Mouse (Mus musculus) hindbrain, postnatal 0 days (tissue): ENCODE data around the gene Lhx5. TPM values are rescaled to one million over a fixed set of nuclear protein-coding genes. Genes with fewer than 3 reads are reported as not detected.

Experiments
- ATAC-seq: fragments of 200-750 bp; cut with Nextera tagmentation; 2 replicates; pipeline ENCODE4 v1.8.0; 2017; ENCODE audit warnings: mild to moderate bottlenecking, moderate TSS enrichment, moderate library complexity
- DNase-seq: peaks from one replicate; pipeline ENCODE4 v3.0.0-alpha.2; 2015; ENCODE audit warnings: low spot score
- H3K27ac ChIP-seq: fragments of 300-500 bp; sonication (generic); 2 replicates; pipeline ENCODE4 v1.5.1; 2014; ENCODE audit warnings: mild to moderate bottlenecking
- H3K27me3 ChIP-seq: fragments of 300-500 bp; sonication (generic); 2 replicates; pipeline ENCODE4 v1.6.1; 2014; ENCODE audit warnings: low read length, mixed read lengths; ENCODE audit not compliant: insufficient read depth
- H3K36me3 ChIP-seq: fragments of 300-500 bp; sonication (generic); 2 replicates; pipeline ENCODE4 v1.6.1; 2014; ENCODE audit warnings: low read length, mixed read lengths; ENCODE audit not compliant: insufficient read depth
- H3K4me1 ChIP-seq: fragments of 300-500 bp; sonication (generic); 2 replicates; pipeline ENCODE4 v1.6.1; 2014; ENCODE audit warnings: antibody characterized with exemption, low read length, mixed read lengths; ENCODE audit not compliant: insufficient read depth
- H3K4me2 ChIP-seq: fragments of 300-500 bp; sonication (generic); 2 replicates; pipeline ENCODE4 v1.6.1; 2014; ENCODE audit warnings: low read depth, mild to moderate bottlenecking, low read length, moderate library complexity, mixed read lengths
- H3K4me3 ChIP-seq: fragments of 300-500 bp; sonication (generic); 2 replicates; pipeline ENCODE4 v1.5.1; 2014; ENCODE audit warnings: low read length
- H3K9ac ChIP-seq: fragments of 300-500 bp; sonication (generic); replicated peaks from 2 replicates; pipeline ENCODE4 v1.6.1; 2014; ENCODE audit warnings: mild to moderate bottlenecking, low read length, moderate library complexity, mixed read lengths
- H3K9me3 ChIP-seq: fragments of 300-500 bp; sonication (generic); 2 replicates; pipeline ENCODE4 v1.6.1; 2016; ENCODE audit warnings: low read length, mixed read lengths
- CTCF ChIP-seq: IDR thresholded peaks from 2 replicates; pipeline ENCODE4 v1.5.1; 2016; ENCODE audit warnings: antibody characterized with exemption, control low read depth, low read depth
- WGBS: fragments of 180-500 bp; shearing (Covaris S2); extraction: QIAGEN DNeasy Blood & Tissue Kit; methylation state at CpG from one replicate; pipeline ENCODE4 v1.1.7; 2014; 5-methylcytosine and 5-hydroxymethylcytosine counted together
- polyA plus RNA-seq: library from polyadenylated mRNA; unstranded; fragments of >200 nt; fragmentation: Nextera tagmentation; extraction: Ambion mirVana; gene quantifications from 2 replicates; pipeline ENCODE4 v1.2.1, GENCODE M21; 2015
- total RNA-seq: library from RNA; depleted of rRNA; stranded (reverse); fragments of >200 nt; gene quantifications from 2 replicates; pipeline ENCODE4 v1.2.3, GENCODE M21; 2014

Lhx5 gene
- total and polyA plus RNA-seq, 2 experiments from 2014 or later = 15.2 to 31.0 TPM

DNA sequence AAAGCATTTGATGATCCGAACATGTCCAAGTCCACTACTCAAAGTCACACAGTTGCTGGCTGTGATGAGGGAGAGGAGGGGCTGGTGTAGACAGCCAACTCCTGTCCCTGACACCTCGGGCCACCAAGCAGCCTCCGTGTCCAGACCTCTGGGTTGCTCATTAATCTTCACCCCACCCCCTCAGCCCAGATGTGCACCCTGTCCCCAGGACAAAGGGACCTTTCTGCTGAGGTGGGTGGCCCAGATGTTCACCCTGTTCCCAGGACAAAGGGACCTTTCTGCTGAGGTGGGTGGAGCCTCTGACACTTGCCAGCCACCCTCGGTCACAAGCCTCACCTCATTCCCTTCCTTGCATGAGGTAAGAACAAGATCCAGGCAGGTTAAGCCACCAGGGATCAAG, 40.0 kb downstream of the Lhx5 start:
- Histone ChIP-seq H3K4me1 (no peaks in the 10 kb centered on the region), H3K4me2 (no peak overlapping the region), H3K27ac (no peak overlapping the region), H3K27me3 (no peaks in the 10 kb centered on the region), H3K4me3 (no peak overlapping the region), H3K36me3 (no peaks in the 10 kb centered on the region), H3K9me3 (no peaks in the 10 kb centered on the region), H3K9ac (no peak overlapping the region)
- DNase-seq (no peak), ATAC-seq (no peak)
- no peak for TF ChIP-seq CTCF
- 53% methylated on average over 4 of the region's 4 CpGs for WGBS

DNA sequence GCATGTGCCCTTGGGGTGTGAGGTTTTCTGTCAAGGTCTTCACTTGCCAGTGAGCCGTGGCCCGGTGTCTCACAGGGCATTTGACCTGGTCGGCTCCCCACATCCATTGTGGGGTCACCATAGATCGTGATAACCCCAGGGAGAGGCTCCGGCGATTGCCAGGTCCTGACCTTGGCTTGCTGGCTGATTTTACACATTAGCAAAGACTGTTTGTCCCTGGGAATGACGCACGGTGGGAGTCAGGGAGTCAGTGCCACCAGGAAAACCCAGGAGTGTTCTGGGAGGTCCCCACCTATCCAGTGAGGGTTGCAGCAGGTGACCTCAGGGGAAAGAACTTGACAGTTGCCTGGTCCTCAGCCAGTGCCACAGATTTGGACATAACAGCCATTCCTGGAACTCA, 41.3 kb downstream of the Lhx5 start, which contains the start of gene Sdsl:
TSS of gene Sdsl (minus strand) at position 41 of the 400 bp plus-strand sequence.
- Histone ChIP-seq H3K27ac (no peak within 1 kb of the TSS), H3K9ac (no peak within 1 kb of the TSS), H3K4me2 (no peak within 1 kb of the TSS), H3K36me3 (no peaks in the 10 kb centered on the region), H3K27me3 (no peaks in the 10 kb centered on the region), H3K4me3 (no peak within 1 kb of the TSS), H3K9me3 (no peaks in the 10 kb centered on the region), H3K4me1 (no peaks in the 10 kb centered on the region)
- no peak for TF ChIP-seq CTCF
- DNase-seq = no peak
- 77% methylated on average over 8 of the region's 8 CpGs for WGBS
- no peak for ATAC-seq

DNA sequence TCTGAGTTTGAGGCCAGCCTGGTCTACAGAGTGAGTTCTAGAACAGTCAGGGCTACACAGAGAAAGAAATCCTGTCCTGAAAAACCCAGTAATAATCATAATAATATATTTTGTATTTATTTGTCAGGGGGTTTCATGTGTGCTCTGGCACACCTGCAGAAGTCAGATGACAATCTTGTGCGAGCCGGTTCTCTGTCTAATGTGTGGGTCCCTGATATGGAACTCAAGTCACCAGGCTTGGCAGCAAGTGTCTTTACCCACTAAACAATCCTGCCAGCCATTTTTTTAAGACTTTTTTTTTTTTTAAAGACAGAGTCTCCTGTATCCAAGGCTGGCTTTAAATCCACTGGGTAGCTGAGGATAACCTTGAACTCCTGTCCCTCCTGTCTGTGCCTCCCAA, 41.9 kb downstream of the Lhx5 start:
- ATAC-seq = no peak
- Histone ChIP-seq H3K4me3 (no peak overlapping the region), H3K9me3 (no peaks in the 10 kb centered on the region), H3K9ac (no peak overlapping the region), H3K27me3 (no peaks in the 10 kb centered on the region), H3K4me1 (no peaks in the 10 kb centered on the region), H3K4me2 (no peak overlapping the region), H3K27ac (no peak overlapping the region), H3K36me3 (no peaks in the 10 kb centered on the region)
- DNase-seq = no peak
- no peak for TF ChIP-seq CTCF
- 92% methylated on average over 2 of the region's 2 CpGs for WGBS

DNA sequence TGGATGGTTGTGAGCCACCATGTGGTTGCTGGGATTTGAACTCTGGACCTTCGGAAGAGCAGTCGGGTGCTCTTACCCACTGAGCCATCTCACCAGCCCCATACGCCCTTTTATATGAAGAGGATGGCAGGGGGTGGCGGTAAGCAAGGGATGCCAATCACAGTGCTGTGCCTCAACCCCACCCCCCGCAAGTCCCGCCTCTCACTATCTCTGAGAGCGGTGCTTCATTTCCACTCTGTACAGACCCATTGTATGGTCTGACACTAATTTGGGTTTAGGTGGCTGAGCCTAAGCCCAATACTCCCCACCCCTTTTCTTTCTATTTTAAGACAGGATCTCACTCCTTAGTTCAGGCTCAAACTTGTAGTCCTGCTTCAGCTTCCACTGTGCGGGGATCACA, 44.4 kb downstream of the Lhx5 start:
- peak; percentile 25; the same call in 1 of the 2 replicates for ATAC-seq
- no peak for TF ChIP-seq CTCF
- no peaks in the 10 kb centered on the region for H3K4me1 ChIP-seq
- WGBS = 59% methylated on average over 8 of the region's 8 CpGs
- H3K9me3 ChIP-seq = no peaks in the 10 kb centered on the region
- H3K4me2 ChIP-seq = no peak overlapping the region
- no peaks in the 10 kb centered on the region for H3K36me3 ChIP-seq
- H3K9ac ChIP-seq = no peak overlapping the region
- H3K4me3 ChIP-seq = no peak overlapping the region
- DNase-seq = no peak
- no peak overlapping the region for H3K27ac ChIP-seq
- H3K27me3 ChIP-seq = no peaks in the 10 kb centered on the region

DNA sequence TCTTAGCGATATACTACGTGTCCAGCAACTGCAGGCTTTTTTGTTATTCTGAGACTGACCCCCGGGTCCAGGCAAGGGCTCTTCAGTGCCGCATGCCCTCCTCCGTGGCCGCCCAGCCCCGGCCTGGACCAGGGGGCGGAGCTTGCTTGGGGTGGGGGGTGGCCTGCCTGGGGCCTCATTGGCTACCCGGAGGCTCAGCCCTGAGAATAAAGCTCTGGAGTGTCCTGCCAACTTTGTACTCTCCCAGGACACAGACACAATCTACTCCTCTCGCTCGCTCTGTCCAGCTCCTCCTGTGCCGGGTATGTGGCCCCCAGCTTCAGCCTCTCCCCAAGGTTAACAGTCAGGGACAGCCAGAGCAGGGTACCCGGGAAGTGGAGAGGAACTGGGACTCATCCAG, 44.8 kb downstream of the Lhx5 start, which contains the start of gene Sds:
TSS of gene Sds (plus strand) at position 231 of the 400 bp plus-strand sequence.
- Histone ChIP-seq H3K27me3 (no peaks in the 10 kb centered on the region), H3K4me1 (no peaks in the 10 kb centered on the region), H3K36me3 (no peaks in the 10 kb centered on the region), H3K9me3 (no peaks in the 10 kb centered on the region), H3K27ac (no peak within 1 kb of the TSS), H3K4me2 (no peak within 1 kb of the TSS), H3K4me3 (no peak within 1 kb of the TSS), H3K9ac (no peak within 1 kb of the TSS)
- no peak for TF ChIP-seq CTCF
- DNase-seq = no peak
- 17% methylated on average over 13 of the region's 13 CpGs for WGBS
- ATAC-seq = peak; percentile 49; the same call in 1 of the 2 replicates

DNA sequence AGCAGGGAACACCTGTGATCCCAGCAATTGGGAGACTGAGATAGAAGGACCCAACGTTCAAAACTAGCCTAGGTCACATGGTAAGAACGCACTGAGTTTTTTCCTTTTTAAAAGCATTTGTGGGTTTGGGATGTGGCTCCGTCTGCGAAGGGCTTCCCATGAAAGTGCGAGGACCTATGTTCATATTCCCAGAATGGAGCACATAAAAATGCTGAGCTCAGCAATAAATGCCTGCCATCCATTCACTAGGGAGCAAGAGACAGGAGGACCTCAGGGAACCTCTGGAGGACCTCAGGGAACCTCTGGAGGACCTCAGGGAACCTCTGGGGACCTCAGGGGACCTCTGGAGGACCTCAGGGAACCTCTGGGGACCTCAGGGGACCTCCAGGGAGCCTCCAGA, 46.5 kb downstream of the Lhx5 start:
- no peaks in the 10 kb centered on the region for H3K4me1 ChIP-seq
- H3K27me3 ChIP-seq = no peaks in the 10 kb centered on the region
- no peak overlapping the region for H3K4me3 ChIP-seq
- 93% methylated on average over 5 of the region's 5 CpGs for WGBS
- H3K9me3 ChIP-seq = no peaks in the 10 kb centered on the region
- H3K9ac ChIP-seq = no peak overlapping the region
- DNase-seq (no peak), ATAC-seq (no peak)
- H3K27ac ChIP-seq = no peak overlapping the region
- H3K4me2 ChIP-seq = no peak overlapping the region
- TF ChIP-seq CTCF = no peak
- no peaks in the 10 kb centered on the region for H3K36me3 ChIP-seq

DNA sequence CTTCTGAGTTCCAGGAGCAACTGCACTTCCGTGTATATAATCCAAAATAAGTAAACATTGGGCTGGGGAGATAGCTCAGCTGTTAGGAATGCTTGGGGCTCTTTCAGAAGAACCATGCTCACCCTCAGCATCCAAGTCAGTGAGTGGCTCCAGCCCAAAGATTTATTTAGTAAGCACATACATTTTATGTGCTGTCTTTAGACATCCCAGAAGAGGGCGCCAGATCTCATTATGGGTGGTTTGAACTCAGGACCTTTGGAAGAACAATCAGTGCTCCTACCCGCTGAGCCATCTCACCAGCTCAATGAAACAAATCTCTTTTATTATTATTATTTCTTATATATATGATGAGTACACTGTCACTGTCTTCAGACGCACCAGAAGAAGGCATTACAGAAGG, 48.0 kb downstream of the Lhx5 start:
- no peak for TF ChIP-seq CTCF
- H3K27me3 ChIP-seq = no peaks in the 10 kb centered on the region
- 0 out of 2 replicates have a peak, but pooled peaks cover 5% of the 10 kb centered on the region for H3K36me3 ChIP-seq
- no peak overlapping the region for H3K4me3 ChIP-seq
- 74% methylated on average over 4 of the region's 4 CpGs for WGBS
- no peaks in the 10 kb centered on the region for H3K4me1 ChIP-seq
- no peaks in the 10 kb centered on the region for H3K9me3 ChIP-seq
- no peak overlapping the region for H3K9ac ChIP-seq
- ATAC-seq (no peak), DNase-seq (no peak)
- H3K27ac ChIP-seq = no peak overlapping the region
- no peak overlapping the region for H3K4me2 ChIP-seq
